Comparison of ENCODE assay signal across 22 mouse cellular contexts in the genomic region with DNA sequence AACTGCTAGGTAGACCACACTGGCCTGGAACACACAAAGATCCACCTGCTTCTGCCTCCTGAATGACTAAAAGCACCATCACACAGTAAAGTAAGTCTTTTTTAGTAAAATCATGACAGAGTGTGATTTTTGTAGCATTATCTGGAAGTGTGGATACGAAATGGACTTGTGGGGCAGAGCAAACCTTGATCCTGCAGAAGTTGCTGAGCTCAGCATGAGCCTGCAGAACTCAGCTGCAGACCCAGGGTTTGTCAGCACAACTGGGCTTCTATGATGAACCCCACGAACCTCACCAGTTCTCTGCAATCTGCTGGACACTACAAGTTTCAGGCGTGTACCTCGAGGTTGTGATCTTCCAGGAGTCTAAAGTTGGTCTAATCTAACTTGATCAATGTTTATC. TPM values are rescaled to one million over a fixed set of nuclear protein-coding genes. Genes with fewer than 3 reads are reported as not detected.
A peak's percentile ranks its signal among the peaks of the same experiment; 100 is the strongest.
DNase-seq lines count a peak whose midpoint lies in the region; ATAC-seq and TF ChIP-seq lines count a peak whose summit lies in the region.
"Had no signal": no experiment of that assay in that cellular context is flagged by ENCODE, and none has a peak within 500 bp of the region (broad histone marks: within the 10 kb centered on the region; RNA-seq: fewer than 3 reads in every experiment).

No protein-coding gene starts in this region.

- H3K27ac ChIP-seq in gastrocnemius, adult 2 months: peak overlapping the region; percentile 61
- no peak overlapping the region for H3K27ac ChIP-seq in liver, embryonic 11.5 days (ENCODE audit: low read depth, low read length)
- peak overlapping the region; percentile 30 for H3K27ac ChIP-seq in liver, postnatal 0 days (ENCODE audit: low read depth)
- H3K27ac ChIP-seq in forebrain, embryonic 15.5 days (replicated peaks): no peak overlapping the region
- H3K27ac ChIP-seq: embryonic facial prominence, embryonic 15.5 days; heart, embryonic 15.5 days; hindbrain, postnatal 0 days; kidney, postnatal 0 days; neural tube, embryonic 15.5 days had no signal

- no peaks in the 10 kb centered on the region for H3K36me3 ChIP-seq in liver, embryonic 11.5 days (ENCODE audit: control insufficient read depth, insufficient read depth, low read length)
- H3K36me3 ChIP-seq in liver, postnatal 0 days (replicated peaks; ENCODE audit: insufficient read depth, low read length): no peaks in the 10 kb centered on the region
- no peaks in the 10 kb centered on the region for H3K36me3 ChIP-seq in forebrain, embryonic 15.5 days
- H3K36me3 ChIP-seq: embryonic facial prominence, embryonic 15.5 days; heart, embryonic 15.5 days; lung, embryonic 15.5 days; neural tube, embryonic 15.5 days had no signal

- no peaks in the 10 kb centered on the region for H3K27me3 ChIP-seq in liver, embryonic 11.5 days (replicated peaks; ENCODE audit: control insufficient read depth, insufficient read depth, low read length)
- no peaks in the 10 kb centered on the region for H3K27me3 ChIP-seq in liver, postnatal 0 days (ENCODE audit: insufficient read depth, low read length)
- H3K27me3 ChIP-seq in forebrain, embryonic 15.5 days: peaks cover 38% of the 10 kb centered on the region
- H3K27me3 ChIP-seq: embryonic facial prominence, embryonic 15.5 days; heart, embryonic 15.5 days; lung, embryonic 15.5 days; neural tube, embryonic 15.5 days had no signal

- no peak overlapping the region for H3K4me3 ChIP-seq in gastrocnemius, adult 2 months
- no peak overlapping the region for H3K4me3 ChIP-seq in liver, embryonic 11.5 days (ENCODE audit: low read depth, low read length)
- no peak overlapping the region for H3K4me3 ChIP-seq in liver, postnatal 0 days (ENCODE audit: low read depth, low read length)
- no peak overlapping the region for H3K4me3 ChIP-seq in forebrain, embryonic 15.5 days
- H3K4me3 ChIP-seq: embryonic facial prominence, embryonic 15.5 days; heart, embryonic 15.5 days; lung, embryonic 15.5 days; neural tube, embryonic 15.5 days had no signal

- intact Hi-C loops in gastrocnemius, adult 2 months (cut with DNase I): no loop called here

- no peak overlapping the region for H3K4me2 ChIP-seq in liver, embryonic 11.5 days
- no peak overlapping the region for H3K4me2 ChIP-seq in liver, postnatal 0 days (ENCODE audit: low read depth, low read length)
- H3K4me2 ChIP-seq in forebrain, embryonic 15.5 days (replicated peaks): no peak overlapping the region
- H3K4me2 ChIP-seq: embryonic facial prominence, embryonic 15.5 days; heart, embryonic 15.5 days; lung, embryonic 15.5 days; midbrain, embryonic 11.5 days; neural tube, embryonic 15.5 days had no signal

- no peaks in the 10 kb centered on the region for H3K9me3 ChIP-seq in liver, embryonic 11.5 days (ENCODE audit: control insufficient read depth, low read length)
- H3K9me3 ChIP-seq in liver, postnatal 0 days (ENCODE audit: low read length): no peaks in the 10 kb centered on the region
- no peaks in the 10 kb centered on the region for H3K9me3 ChIP-seq in forebrain, embryonic 15.5 days
- H3K9me3 ChIP-seq: embryonic facial prominence, embryonic 15.5 days; heart, embryonic 15.5 days; lung, embryonic 15.5 days; neural tube, embryonic 15.5 days had no signal

- no peak overlapping the region for H3K9ac ChIP-seq in liver, embryonic 11.5 days (ENCODE audit: low read depth, low read length)
- no peak overlapping the region for H3K9ac ChIP-seq in liver, postnatal 0 days (replicated peaks)
- H3K9ac ChIP-seq in forebrain, embryonic 15.5 days (replicated peaks): no peak overlapping the region
- H3K9ac ChIP-seq: embryonic facial prominence, embryonic 15.5 days; heart, embryonic 15.5 days; lung, embryonic 15.5 days; neural tube, embryonic 15.5 days had no signal

- DNase-seq in gastrocnemius, adult 2 months: no peak
- no peak for DNase-seq in gastrocnemius, postnatal 4 days (ENCODE audit: low spot score in 2 of 2)
- DNase-seq in liver: peak; percentile 64
- no peak for DNase-seq in liver, embryonic 11.5 days (ENCODE audit: low spot score)
- no peak for DNase-seq in liver, postnatal 0 days
- no peak for DNase-seq in layer of hippocampus, postnatal 25 days (ENCODE audit: extremely low spot score in 1 of 2, low spot score in 1 of 2)
- DNase-seq: adrenal gland, postnatal 14 days; cerebellum, adult 9-11 months; gastrocnemius, postnatal 25 days; kidney, adult 11 months; layer of hippocampus, postnatal 36 days; thymus, postnatal 14 days had no signal

- TF ChIP-seq CTCF in gastrocnemius, adult 2 months (IDR thresholded peaks at IDR 0.05): no peak
- TF ChIP-seq CTCF in liver, postnatal 0 days (IDR thresholded peaks at IDR 0.05; ENCODE audit: low read depth): no peak

- no peak for ATAC-seq in liver, embryonic 11.5 days (replicated peaks; ENCODE audit: low FRiP score)
- peak; percentile 55 for ATAC-seq in erythroblast, adult 5-6 weeks (replicated peaks; ENCODE audit: low FRiP score, poor library complexity, severe bottlenecking)
- no peak for ATAC-seq in liver, postnatal 0 days
- ATAC-seq in forebrain, embryonic 15.5 days (replicated peaks): no peak
- ATAC-seq: forebrain, embryonic 16.5 days; hindbrain, postnatal 0 days had no signal

- peaks cover 7% of the 10 kb centered on the region for H3K4me1 ChIP-seq in liver, embryonic 11.5 days (replicated peaks; ENCODE audit: control insufficient read depth, insufficient read depth, low read length)
- H3K4me1 ChIP-seq in liver, postnatal 0 days (ENCODE audit: insufficient read depth): peaks cover 44% of the 10 kb centered on the region
- peaks cover 5% of the 10 kb centered on the region for H3K4me1 ChIP-seq in forebrain, embryonic 15.5 days
- H3K4me1 ChIP-seq: neural tube, embryonic 15.5 days had no signal

- TF ChIP-seq EP300 in liver, postnatal 0 days (IDR thresholded peaks at IDR 0.05; ENCODE audit: low read depth): no peak

- WGBS in liver, embryonic 11.5 days: 73% methylated on average over 4 of the region's 4 CpGs
- WGBS in liver, postnatal 0 days (ENCODE audit: insufficient replicate concordance): 47% methylated on average over 4 of the region's 4 CpGs
- 94% methylated on average over 4 of the region's 4 CpGs for WGBS in forebrain, embryonic 15.5 days

RNA-seq across cellular contexts. Expression of a gene that starts 37.7 kb away (rescaled TPM):
- 1 to 10 TPM; 4.1 to 4.3 TPM for total RNA-seq in gastrocnemius, adult 2 months (2021)
- total RNA-seq in gastrocnemius, postnatal 4 days (2021): 10 to 100 TPM; 23.6 to 27.7 TPM
- polyA plus RNA-seq in liver, embryonic 11.5 days (2014; fragmentation: Nextera tagmentation; extraction: Ambion mirVana): 8.9 and 10.6 TPM in 2 replicates
- 15.0 and 21.9 TPM in 2 replicates for total RNA-seq in erythroblast, adult 5-6 weeks (2015; ENCODE audit: low replicate concordance)
- total RNA-seq in erythroblast, adult 5-6 weeks (2017; ENCODE audit: low replicate concordance): 7.0 and 8.3 TPM in 2 replicates
- 2.7 and 3.1 TPM in 2 replicates for polyA plus RNA-seq in liver, postnatal 0 days (2015; fragmentation: Nextera tagmentation; extraction: Ambion mirVana)
- 31.5 and 34.9 TPM in 2 replicates for polyA plus RNA-seq in forebrain, embryonic 15.5 days (2015; fragmentation: Nextera tagmentation; extraction: Ambion mirVana)
- total RNA-seq in layer of hippocampus, postnatal 25 days (2021): 10 to 100 TPM; 28.1 to 30.9 TPM

Comparison
In these comparisons a context has a peak if more than half of its experiments do, and no peak if none do; other contexts are left out.
1. H3K27ac ChIP-seq: peak in gastrocnemius, adult 2 months (single experiment) and liver, postnatal 0 days (single experiment); none in liver, embryonic 11.5 days (single experiment) and forebrain, embryonic 15.5 days (single experiment).